Comparison of ENCODE assay signal across 9 mouse cellular contexts in genomic region chr5:17888598-17888997, GRCm38 (mm10). TPM values are rescaled to one million over a fixed set of nuclear protein-coding genes. Genes with fewer than 3 reads are reported as not detected.
DNase-seq lines count a peak whose midpoint lies in the region; ATAC-seq and TF ChIP-seq lines count a peak whose summit lies in the region.
"Had no signal": no experiment of that assay in that cellular context is flagged by ENCODE, and none has a peak within 500 bp of the region (broad histone marks: within the 10 kb centered on the region; RNA-seq: fewer than 3 reads in every experiment).

Gene Cd36, minus strand, starts transcription at chr5:17888801.

- H3K4me2 ChIP-seq in intestine, embryonic 14.5 days (ENCODE audit: low read length) = no peak within 1 kb of the TSS
- H3K4me2 ChIP-seq in lung, postnatal 0 days (replicated peaks; ENCODE audit: low read depth, low read length) = peak within 1 kb of the TSS; percentile 25
- H3K4me2 ChIP-seq in midbrain, embryonic 16.5 days (ENCODE audit: low read length) = no peak within 1 kb of the TSS

- H3K27me3 ChIP-seq in intestine, embryonic 14.5 days (replicated peaks; ENCODE audit: control insufficient read depth, insufficient read depth, low read length) = no peaks in the 10 kb centered on the region
- no peaks in the 10 kb centered on the region for H3K27me3 ChIP-seq in lung, postnatal 0 days (replicated peaks; ENCODE audit: insufficient read depth, low read length)
- no peaks in the 10 kb centered on the region for H3K27me3 ChIP-seq in midbrain, embryonic 16.5 days (ENCODE audit: control insufficient read depth, insufficient read depth, low read depth, low read length)

- H3K4me3 ChIP-seq in intestine, embryonic 14.5 days (ENCODE audit: low read depth, low read length) = no peak within 1 kb of the TSS
- H3K4me3 ChIP-seq in lung, postnatal 0 days (ENCODE audit: low read depth, low read length) = peak within 1 kb of the TSS; percentile 19; the same call in 1 of the 2 replicates
- H3K4me3 ChIP-seq in midbrain, embryonic 16.5 days (ENCODE audit: low read depth, low read length) = no peak within 1 kb of the TSS

- no peaks in the 10 kb centered on the region for H3K4me1 ChIP-seq in intestine, embryonic 14.5 days (replicated peaks; ENCODE audit: control insufficient read depth, insufficient read depth, low read length)
- peaks cover 4% of the 10 kb centered on the region; the same call in 1 of the 2 replicates for H3K4me1 ChIP-seq in lung, postnatal 0 days (ENCODE audit: insufficient read depth, low read depth, low read length)
- H3K4me1 ChIP-seq in midbrain, embryonic 16.5 days (ENCODE audit: control insufficient read depth, insufficient read depth, low read length) = no peaks in the 10 kb centered on the region

- no peak for ATAC-seq in intestine, embryonic 14.5 days (replicated peaks; ENCODE audit: low FRiP score, low TSS enrichment, low read depth)
- peak; percentile 73 for ATAC-seq in lung, postnatal 0 days
- no peak for ATAC-seq in midbrain, embryonic 16.5 days
- ATAC-seq: hindbrain, postnatal 0 days had no signal

- no peak within 1 kb of the TSS for H3K9ac ChIP-seq in intestine, embryonic 14.5 days (ENCODE audit: low read length)
- peak within 1 kb of the TSS; percentile 9 for H3K9ac ChIP-seq in lung, postnatal 0 days (replicated peaks; ENCODE audit: low read depth)
- H3K9ac ChIP-seq in midbrain, embryonic 16.5 days (ENCODE audit: low read depth, low read length) = no peak within 1 kb of the TSS

- WGBS in intestine, embryonic 14.5 days = 17% methylated on average over 5 of the region's 5 CpGs
- WGBS in lung, postnatal 0 days = 7% methylated on average over 5 of the region's 5 CpGs
- 62% methylated on average over 5 of the region's 5 CpGs for WGBS in midbrain, embryonic 16.5 days

- no peaks in the 10 kb centered on the region for H3K36me3 ChIP-seq in intestine, embryonic 14.5 days (ENCODE audit: control insufficient read depth, insufficient read depth, low read length)
- no peaks in the 10 kb centered on the region for H3K36me3 ChIP-seq in lung, postnatal 0 days (ENCODE audit: insufficient read depth, low read length)
- H3K36me3 ChIP-seq in midbrain, embryonic 16.5 days (ENCODE audit: control insufficient read depth, insufficient read depth, low read length) = no peaks in the 10 kb centered on the region

- no peaks in the 10 kb centered on the region for H3K9me3 ChIP-seq in intestine, embryonic 14.5 days (ENCODE audit: control insufficient read depth, low read length)
- no peaks in the 10 kb centered on the region for H3K9me3 ChIP-seq in lung, postnatal 0 days (ENCODE audit: low read length)
- H3K9me3 ChIP-seq in midbrain, embryonic 16.5 days (replicated peaks; ENCODE audit: control insufficient read depth, low read length, poor library complexity, severe bottlenecking) = no peaks in the 10 kb centered on the region

- TF ChIP-seq EP300 in lung, postnatal 0 days (IDR thresholded peaks at IDR 0.05) = peak; percentile 76

- no peak within 1 kb of the TSS for H3K27ac ChIP-seq in intestine, embryonic 14.5 days (ENCODE audit: low read depth)
- H3K27ac ChIP-seq in lung, postnatal 0 days (ENCODE audit: low read length) = peak within 1 kb of the TSS; percentile 62
- no peak within 1 kb of the TSS for H3K27ac ChIP-seq in midbrain, embryonic 16.5 days (ENCODE audit: low read length)
- H3K27ac ChIP-seq: hindbrain, postnatal 0 days had no signal

- no peak for DNase-seq in adrenal gland, postnatal 4 days (ENCODE audit: low spot score in 2 of 2)
- DNase-seq in gastrocnemius, adult 18-20 months (ENCODE audit: low spot score) = peak; percentile 10
- no peak for DNase-seq in intestine, embryonic 14.5 days (ENCODE audit: low spot score)
- peak; percentile 62 for DNase-seq in lung, postnatal 0 days (ENCODE audit: low spot score)
- no peak for DNase-seq in layer of hippocampus, postnatal 14 days (ENCODE audit: low spot score in 2 of 2)
- no peak for DNase-seq in c-Kit-positive CD71-positive TER-119-positive erythroid progenitor cells, embryonic 14.5 days (ENCODE audit: low spot score)
- no peak for DNase-seq in cerebellum, postnatal 10 days

- TF ChIP-seq CTCF in lung, postnatal 0 days (IDR thresholded peaks at IDR 0.05) = no peak

RNA-seq across cellular contexts. Expression of gene Cd36, which starts in this region (rescaled TPM):
- total RNA-seq in adrenal gland, postnatal 4 days (2021) = 100 to 1,000 TPM; 270 to 347 TPM
- 100 to 1,000 TPM; 250 to 344 TPM for total RNA-seq in gastrocnemius, adult 18-20 months (2021)
- polyA plus RNA-seq in intestine, embryonic 14.5 days (2014; fragmentation: Nextera tagmentation; extraction: Ambion mirVana) = 19.3 and 20.5 TPM in 2 replicates
- polyA plus RNA-seq in lung, postnatal 0 days (2015; fragmentation: Nextera tagmentation; extraction: Ambion mirVana) = 448 and 458 TPM in 2 replicates
- 3.2 and 5.5 TPM in 2 replicates for polyA plus RNA-seq in midbrain, embryonic 16.5 days (2015; fragmentation: Nextera tagmentation; extraction: Ambion mirVana)
- 1 to 10 TPM; 1.3 to 1.6 TPM for total RNA-seq in layer of hippocampus, postnatal 14 days (2021)

Comparison
In these comparisons a context has a peak if more than half of its experiments do, and no peak if none do; other contexts are left out.
1. RNA of gene Cd36 (total RNA-seq): 270 to 347 TPM in adrenal gland, postnatal 4 days and 250 to 344 TPM in gastrocnemius, adult 18-20 months; 1.3 to 1.6 TPM in layer of hippocampus, postnatal 14 days; every median in the first group is over 10 times any median in the second.
2. RNA of gene Cd36 (polyA plus RNA-seq): 448 to 458 TPM in lung, postnatal 0 days; 19.3 to 20.5 TPM in intestine, embryonic 14.5 days and 3.2 to 5.5 TPM in midbrain, embryonic 16.5 days; every median in the first group is over 10 times any median in the second.
3. DNase-seq: peak in gastrocnemius, adult 18-20 months (single experiment) and lung, postnatal 0 days (single experiment); none in adrenal gland, postnatal 4 days (0 of 2), intestine, embryonic 14.5 days (single experiment), layer of hippocampus, postnatal 14 days (0 of 2), c-Kit-positive CD71-positive TER-119-positive erythroid progenitor cells, embryonic 14.5 days (single experiment) and cerebellum, postnatal 10 days (0 of 2).